Mouse (Mus musculus): ENCODE data around the gene B130006D01Rik. TPM values are rescaled to one million over a fixed set of nuclear protein-coding genes. Genes with fewer than 3 reads are reported as not detected.
"Not testable (repeated sequence)": the region's sequence is repeated elsewhere in the genome, so short reads cannot be mapped to it uniquely, and the experiment has no call there.

B130006D01Rik gene
- polyA plus RNA-seq, 2 experiments = 0.34 to 1.6 TPM

DNA sequence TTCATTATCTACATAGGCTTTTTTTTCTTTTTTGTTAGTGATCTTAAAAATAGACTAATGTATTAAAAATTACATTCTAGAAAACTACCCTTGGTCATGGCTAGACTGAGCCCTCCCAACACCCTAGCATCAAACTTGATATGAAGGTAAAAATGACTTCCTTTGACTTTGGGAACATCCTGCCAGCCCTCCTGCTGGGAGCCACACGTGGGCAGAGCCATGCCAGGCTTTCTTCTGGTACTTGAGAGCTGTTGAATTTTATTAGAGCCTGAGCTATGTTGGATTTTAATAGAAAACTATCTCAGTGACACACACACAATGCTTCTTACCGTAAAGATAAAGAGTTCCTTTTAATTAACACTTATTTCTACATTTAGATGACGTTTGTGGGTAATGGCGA, 23.4 kb downstream of the B130006D01Rik start:
- Histone ChIP-seq H3K27me3 (ENCODE audit: control insufficient read depth, insufficient read depth, low read length) (no peaks in the 10 kb centered on the region), H3K27ac (replicated peaks; ENCODE audit: low read depth, low read length) (no peak overlapping the region), H3K4me2 (replicated peaks; ENCODE audit: low read depth, low read length, severe bottlenecking) (no peak overlapping the region), H3K36me3 (ENCODE audit: control insufficient read depth, insufficient read depth, low read length) (peaks cover 19% of the 10 kb centered on the region), H3K9me3 (ENCODE audit: control insufficient read depth, low read length) (no peaks in the 10 kb centered on the region), H3K4me1 (ENCODE audit: control insufficient read depth, insufficient read depth, low read length) (0 out of 2 replicates have a peak, but pooled peaks cover 3% of the 10 kb centered on the region), H3K4me3 (replicated peaks; ENCODE audit: low read length) (no peak overlapping the region), H3K9ac (ENCODE audit: low read depth, low read length, severe bottlenecking) (no peak overlapping the region)
- no peak for TF ChIP-seq POLR2A (IDR thresholded peaks at IDR 0.05; ENCODE audit: borderline replicate concordance, extremely low read depth, insufficient read depth, insufficient read length)
- ATAC-seq (ENCODE audit: low FRiP score, low read depth) (no peak), DNase-seq (ENCODE audit: low spot score) (no peak)
- WGBS = 78% methylated on average over 4 of the region's 4 CpGs

DNA sequence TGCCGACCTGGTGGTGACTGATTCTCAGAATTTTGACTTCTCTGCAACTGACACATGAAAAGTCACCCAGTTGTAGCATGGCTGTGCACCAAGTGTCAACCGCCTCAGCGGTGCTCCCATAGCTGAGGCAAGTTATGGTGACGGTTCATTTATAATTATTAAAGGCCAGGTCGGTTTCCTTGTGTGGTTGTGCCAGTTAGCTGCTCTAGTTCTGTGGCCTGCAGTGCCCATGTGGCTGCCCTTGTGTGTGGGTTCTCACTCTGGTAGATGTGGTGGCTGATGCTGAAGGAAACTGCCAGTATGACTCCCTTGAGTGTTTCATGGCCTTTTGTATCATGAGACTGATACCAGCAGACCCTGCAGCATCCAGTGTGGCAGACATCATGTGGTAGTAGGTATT, 24.9 kb downstream of the B130006D01Rik start:
- DNase-seq (ENCODE audit: low spot score) (no peak), ATAC-seq (ENCODE audit: low FRiP score, low read depth) (no peak)
- no peak for TF ChIP-seq POLR2A (IDR thresholded peaks at IDR 0.05; ENCODE audit: borderline replicate concordance, extremely low read depth, insufficient read depth, insufficient read length)
- WGBS = 81% methylated on average over 5 of the region's 5 CpGs
- H3K4me1 ChIP-seq (ENCODE audit: control insufficient read depth, insufficient read depth, low read length) = 0 out of 2 replicates have a peak, but pooled peaks cover 3% of the 10 kb centered on the region
- H3K4me3 ChIP-seq (replicated peaks; ENCODE audit: low read length) = no peak overlapping the region
- no peak overlapping the region for H3K9ac ChIP-seq (ENCODE audit: low read depth, low read length, severe bottlenecking)
- H3K36me3 ChIP-seq (ENCODE audit: control insufficient read depth, insufficient read depth, low read length) = peaks cover 32% of the 10 kb centered on the region
- no peaks in the 10 kb centered on the region for H3K9me3 ChIP-seq (ENCODE audit: control insufficient read depth, low read length)
- no peak overlapping the region for H3K4me2 ChIP-seq (replicated peaks; ENCODE audit: low read depth, low read length, severe bottlenecking)
- H3K27ac ChIP-seq (replicated peaks; ENCODE audit: low read depth, low read length) = no peak overlapping the region
- no peaks in the 10 kb centered on the region for H3K27me3 ChIP-seq (ENCODE audit: control insufficient read depth, insufficient read depth, low read length)

DNA sequence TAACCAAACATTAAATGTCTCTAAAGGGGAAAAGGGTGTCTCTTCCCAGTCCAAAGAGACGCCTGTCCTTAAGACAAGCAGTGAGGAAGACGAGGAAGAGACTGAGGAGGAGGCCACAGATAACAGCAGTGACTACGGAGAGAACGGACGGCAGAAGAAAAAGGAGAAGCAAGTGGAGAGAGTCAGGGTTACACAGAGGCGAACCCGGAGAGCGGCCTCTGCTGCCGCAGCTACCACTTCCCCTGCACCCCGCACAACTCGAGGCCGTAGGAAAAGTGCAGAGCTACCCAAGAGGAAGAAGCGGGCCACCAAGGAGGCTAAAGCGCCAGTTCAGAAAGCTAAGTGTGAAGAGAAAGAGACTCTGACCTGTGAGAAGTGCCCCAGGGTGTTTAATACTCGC, 26.2 kb downstream of the B130006D01Rik start:
- no peak for DNase-seq (ENCODE audit: low spot score)
- peaks cover 43% of the 10 kb centered on the region for H3K36me3 ChIP-seq (ENCODE audit: control insufficient read depth, insufficient read depth, low read length)
- WGBS = 85% methylated on average over 15 of the region's 15 CpGs
- H3K27me3 ChIP-seq (ENCODE audit: control insufficient read depth, insufficient read depth, low read length) = no peaks in the 10 kb centered on the region
- H3K4me2 ChIP-seq (replicated peaks; ENCODE audit: low read depth, low read length, severe bottlenecking) = no peak overlapping the region
- H3K9ac ChIP-seq (ENCODE audit: low read depth, low read length, severe bottlenecking) = no peak overlapping the region
- no peak for TF ChIP-seq POLR2A (IDR thresholded peaks at IDR 0.05; ENCODE audit: borderline replicate concordance, extremely low read depth, insufficient read depth, insufficient read length)
- no peaks in the 10 kb centered on the region for H3K9me3 ChIP-seq (ENCODE audit: control insufficient read depth, low read length)
- no peak overlapping the region for H3K27ac ChIP-seq (replicated peaks; ENCODE audit: low read depth, low read length)
- H3K4me3 ChIP-seq (replicated peaks; ENCODE audit: low read length) = no peak overlapping the region
- H3K4me1 ChIP-seq (ENCODE audit: control insufficient read depth, insufficient read depth, low read length) = 0 out of 2 replicates have a peak, but pooled peaks cover 3% of the 10 kb centered on the region
- no peak for ATAC-seq (ENCODE audit: low FRiP score, low read depth)

DNA sequence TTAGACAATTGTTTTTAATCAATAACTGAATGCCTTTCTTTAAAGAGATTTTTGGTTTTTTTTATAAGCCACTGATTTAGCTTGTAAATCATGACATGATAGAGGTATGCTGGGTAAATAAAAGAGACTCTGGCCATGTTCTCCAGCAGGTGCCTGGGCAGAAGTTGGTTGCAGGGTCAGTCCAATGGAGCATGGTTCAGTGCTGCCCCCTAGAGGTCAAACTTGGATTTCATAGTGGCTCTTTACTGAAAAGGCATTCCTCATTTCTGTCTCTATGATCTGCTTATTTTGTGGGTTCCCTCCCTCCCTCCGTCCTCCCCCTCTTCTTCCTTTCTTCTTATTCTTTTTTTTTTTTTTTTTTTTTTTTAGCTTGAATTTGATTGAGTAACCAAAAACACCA, 27.6 kb downstream of the B130006D01Rik start:
- no peak overlapping the region for H3K4me3 ChIP-seq (replicated peaks; ENCODE audit: low read length)
- WGBS = 21% methylated on average over 1 of the region's 1 CpGs
- H3K27me3 ChIP-seq (ENCODE audit: control insufficient read depth, insufficient read depth, low read length) = no peaks in the 10 kb centered on the region
- peaks cover 56% of the 10 kb centered on the region for H3K36me3 ChIP-seq (ENCODE audit: control insufficient read depth, insufficient read depth, low read length)
- H3K9me3 ChIP-seq (ENCODE audit: control insufficient read depth, low read length) = no peaks in the 10 kb centered on the region
- peak; percentile 44; the same call in 1 of the 2 replicates for ATAC-seq (ENCODE audit: low FRiP score, low read depth)
- H3K4me2 ChIP-seq (replicated peaks; ENCODE audit: low read depth, low read length, severe bottlenecking) = no peak overlapping the region
- peak; percentile 83 for DNase-seq (ENCODE audit: low spot score)
- H3K4me1 ChIP-seq (ENCODE audit: control insufficient read depth, insufficient read depth, low read length) = 0 out of 2 replicates have a peak, but pooled peaks cover 3% of the 10 kb centered on the region
- H3K9ac ChIP-seq (ENCODE audit: low read depth, low read length, severe bottlenecking) = no peak overlapping the region
- TF ChIP-seq POLR2A (IDR thresholded peaks at IDR 0.05; ENCODE audit: borderline replicate concordance, extremely low read depth, insufficient read depth, insufficient read length) = no peak
- H3K27ac ChIP-seq (replicated peaks; ENCODE audit: low read depth, low read length) = no peak overlapping the region

DNA sequence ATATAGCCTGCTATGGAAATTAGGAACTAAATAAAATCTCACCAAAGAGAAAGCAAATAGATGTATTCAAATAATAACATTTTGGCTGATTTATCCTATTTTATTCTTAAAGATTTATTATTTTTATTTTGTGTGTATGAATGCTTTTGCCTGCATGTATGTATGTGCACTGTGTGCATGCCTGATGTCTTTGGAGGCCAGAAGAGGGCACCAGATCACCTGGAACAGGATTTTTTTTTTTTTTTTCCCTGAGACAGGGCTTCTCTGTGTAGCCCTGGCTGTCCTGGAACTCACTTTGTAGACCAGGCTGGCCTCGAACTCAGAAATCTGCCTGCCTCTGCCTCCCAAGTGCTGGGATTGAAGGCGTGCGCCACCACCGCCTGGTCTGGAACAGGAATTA, 31.8 kb downstream of the B130006D01Rik start:
- H3K9me3 ChIP-seq (ENCODE audit: control insufficient read depth, low read length); DNase-seq (ENCODE audit: low spot score); ATAC-seq (ENCODE audit: low FRiP score, low read depth); H3K9ac ChIP-seq (ENCODE audit: low read depth, low read length, severe bottlenecking); H3K4me3 ChIP-seq (replicated peaks; ENCODE audit: low read length); H3K4me2 ChIP-seq (replicated peaks; ENCODE audit: low read depth, low read length, severe bottlenecking); H3K4me1 ChIP-seq (ENCODE audit: control insufficient read depth, insufficient read depth, low read length); H3K27me3 ChIP-seq (ENCODE audit: control insufficient read depth, insufficient read depth, low read length); H3K27ac ChIP-seq (replicated peaks; ENCODE audit: low read depth, low read length): not testable (repeated sequence)
- 100% methylated on average over 4 of the region's 4 CpGs for WGBS
- peaks cover 64% of the 10 kb centered on the region for H3K36me3 ChIP-seq (ENCODE audit: control insufficient read depth, insufficient read depth, low read length)

DNA sequence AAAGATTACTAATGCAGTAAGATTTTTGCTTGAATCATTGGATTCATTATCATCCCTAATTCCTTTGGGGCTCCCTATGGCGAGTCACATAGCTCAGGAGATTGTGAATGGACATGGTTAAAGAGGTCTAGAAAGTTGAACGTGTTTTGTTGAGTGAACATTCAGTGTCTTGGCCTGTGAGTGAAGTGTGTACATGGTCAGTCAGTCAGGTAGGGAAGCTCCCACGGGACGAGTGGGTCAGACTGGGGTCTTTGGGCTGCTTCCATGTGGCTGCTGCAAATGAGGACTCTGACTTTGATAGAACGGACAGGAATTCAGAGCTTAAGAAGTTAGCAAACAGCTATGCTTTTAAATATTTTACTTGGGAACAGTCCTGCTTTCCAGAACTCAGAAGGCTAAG, 37.1 kb downstream of the B130006D01Rik start:
- no peak overlapping the region for H3K4me3 ChIP-seq (replicated peaks; ENCODE audit: low read length)
- no peak overlapping the region for H3K4me2 ChIP-seq (replicated peaks; ENCODE audit: low read depth, low read length, severe bottlenecking)
- 0 out of 2 replicates have a peak, but pooled peaks cover 3% of the 10 kb centered on the region for H3K4me1 ChIP-seq (ENCODE audit: control insufficient read depth, insufficient read depth, low read length)
- no peak for TF ChIP-seq POLR2A (IDR thresholded peaks at IDR 0.05; ENCODE audit: borderline replicate concordance, extremely low read depth, insufficient read depth, insufficient read length)
- no peaks in the 10 kb centered on the region for H3K27me3 ChIP-seq (ENCODE audit: control insufficient read depth, insufficient read depth, low read length)
- ATAC-seq (ENCODE audit: low FRiP score, low read depth) (no peak), DNase-seq (ENCODE audit: low spot score) (no peak)
- WGBS = 90% methylated on average over 5 of the region's 5 CpGs
- H3K9ac ChIP-seq (ENCODE audit: low read depth, low read length, severe bottlenecking) = no peak overlapping the region
- no peak overlapping the region for H3K27ac ChIP-seq (replicated peaks; ENCODE audit: low read depth, low read length)
- peaks cover 45% of the 10 kb centered on the region for H3K36me3 ChIP-seq (ENCODE audit: control insufficient read depth, insufficient read depth, low read length)
- no peaks in the 10 kb centered on the region for H3K9me3 ChIP-seq (ENCODE audit: control insufficient read depth, low read length)

All from limb, embryonic 14.5 days (tissue).